Comparison of ENCODE assay signal across 8 mouse cellular contexts in the genomic region with DNA sequence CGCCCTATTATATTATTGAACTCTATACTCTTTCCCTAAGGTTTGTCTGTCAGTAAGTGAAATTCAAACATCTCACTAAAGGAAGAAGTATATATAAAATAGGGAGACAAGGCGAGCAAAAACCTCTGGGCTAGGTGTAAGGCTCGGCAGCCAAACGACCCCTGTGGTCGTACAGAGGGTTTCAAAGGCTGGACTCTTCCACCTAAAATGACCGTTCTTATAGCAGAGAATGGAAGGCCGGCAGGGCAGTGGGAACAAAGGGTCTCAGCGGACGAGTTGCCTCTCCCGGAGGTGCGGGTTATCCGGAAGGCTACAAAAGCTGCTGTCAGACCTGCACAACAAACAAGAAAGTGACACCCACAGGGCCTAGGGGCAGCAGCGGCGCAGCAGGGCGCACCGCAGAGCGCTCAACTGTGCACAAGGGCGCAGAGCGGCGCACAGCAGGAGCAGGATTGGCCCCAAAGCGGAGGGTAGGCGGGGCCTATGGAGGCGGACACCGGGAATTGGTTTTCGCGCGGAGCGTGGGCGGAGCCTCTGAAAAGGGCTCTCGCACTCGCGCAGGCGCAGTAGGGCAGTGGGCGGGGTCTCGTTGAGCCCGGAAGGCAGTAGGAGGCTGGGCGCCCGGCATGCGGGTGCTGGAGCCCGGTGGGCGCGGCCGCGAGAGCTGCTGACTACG. TPM values are rescaled to one million over a fixed set of nuclear protein-coding genes. Genes with fewer than 3 reads are reported as not detected.
DNase-seq lines count a peak whose midpoint lies in the region; ATAC-seq and TF ChIP-seq lines count a peak whose summit lies in the region.

A gene (plus strand): TSS at position 574 of the 676 bp plus-strand sequence.

- H3K27me3 ChIP-seq in forebrain, embryonic 15.5 days = peaks cover 10% of the 10 kb centered on the region; the same call in 1 of the 2 replicates

- no peaks in the 10 kb centered on the region for H3K9me3 ChIP-seq in ES-E14 (ENCODE audit: control insufficient read depth, insufficient read depth, low read depth, low read length)
- no peaks in the 10 kb centered on the region for H3K9me3 ChIP-seq in forebrain, embryonic 15.5 days

- under 1% methylated on average over 45 of the region's 45 CpGs for WGBS in forebrain, embryonic 15.5 days
- 2% methylated on average over 45 of the region's 45 CpGs for WGBS in lung, adult 2 months

- peak within 1 kb of the TSS; percentile 80 for H3K4me2 ChIP-seq in forebrain, embryonic 15.5 days (replicated peaks)

- peaks cover 0 to 8% of the 10 kb centered on the region in 2 experiments; a peak in 1 of 4 replicates for H3K4me1 ChIP-seq in ES-E14 (ENCODE audit: control insufficient read depth in 2 of 2, insufficient read depth in 2 of 2, low read length in 2 of 2, poor library complexity in 1 of 2)
- peaks cover 11% of the 10 kb centered on the region for H3K4me1 ChIP-seq in forebrain, embryonic 15.5 days
- H3K4me1 ChIP-seq in lung, adult 2 months (ENCODE audit: control insufficient read depth, insufficient read depth, low read length) = peaks cover 5% of the 10 kb centered on the region; the same call in 1 of the 2 replicates

- H3K9ac ChIP-seq in ES-E14 (ENCODE audit: insufficient read depth, low read depth, low read length, poor library complexity, severe bottlenecking) = peak within 1 kb of the TSS; percentile 89
- H3K9ac ChIP-seq in forebrain, embryonic 15.5 days (replicated peaks) = peak within 1 kb of the TSS; percentile 86

- peak; percentile 99 for ATAC-seq in forebrain, embryonic 15.5 days (replicated peaks)
- peak; percentile 95 for ATAC-seq in neutrophil, adult 5-6 weeks (ENCODE audit: extremely low read depth, insufficient number of reproducible peaks, low FRiP score, poor library complexity, severe bottlenecking)

- DNase-seq in ES-E14 (ENCODE audit: low read depth, low spot score) = peak; percentile 98
- peak; percentile 98 for DNase-seq in cerebellum, adult 11-12 months
- DNase-seq in heart, postnatal 25 days (ENCODE audit: low spot score) = peak; percentile 99
- peak; percentile 100 for DNase-seq in layer of hippocampus, adult 18-20 months (ENCODE audit: low spot score in 2 of 2)
- DNase-seq in lung, adult 2 months = peak; percentile 100
- DNase-seq in thymus, adult 18-20 months = peak; percentile 99 to 100

- no peak for TF ChIP-seq CTCF in lung, adult 2 months (IDR thresholded peaks at IDR 0.05; ENCODE audit: insufficient read depth, low read length)

- peak within 1 kb of the TSS; percentile 71 to 84 for H3K4me3 ChIP-seq in ES-E14 (ENCODE audit: insufficient read depth in 1 of 2, low read depth in 1 of 2, low read length in 2 of 2, poor library complexity in 1 of 2, severe bottlenecking in 1 of 2)
- peak within 1 kb of the TSS; percentile 96 for H3K4me3 ChIP-seq in forebrain, embryonic 15.5 days
- H3K4me3 ChIP-seq in lung, adult 2 months (replicated peaks; ENCODE audit: extremely low read depth, low read depth, low read length) = peak within 1 kb of the TSS; percentile 68

- H3K27ac ChIP-seq in ES-E14 (ENCODE audit: insufficient read depth, low read depth, low read length, poor library complexity, severe bottlenecking) = no peak within 1 kb of the TSS
- H3K27ac ChIP-seq in forebrain, embryonic 15.5 days (replicated peaks) = peak within 1 kb of the TSS; percentile 71

- in situ Hi-C loops in ES-E14 (cut with MboI; ENCODE audit: low sequenced_read_pairs in 2 of 2, unreplicated experiment in 2 of 2) = no loop called here

- intact Hi-C loops in heart, postnatal 25 days (cut with DNase I) = loop anchor here (5.0 to 10.0 kb wide), 4 partner anchors 61 to 389 kb away; a partner anchor contains a TSS

- peak; percentile 77; the same call in 1 of the 2 replicates for TF ChIP-seq POLR2A in lung, adult 2 months (IDR thresholded peaks at IDR 0.05; ENCODE audit: borderline replicate concordance, extremely low read depth, low read depth, low read length)

- H3K36me3 ChIP-seq in ES-E14 (ENCODE audit: control insufficient read depth, insufficient read depth, low read length, poor library complexity, severe bottlenecking) = no peaks in the 10 kb centered on the region
- H3K36me3 ChIP-seq in forebrain, embryonic 15.5 days = no peaks in the 10 kb centered on the region

TF ChIP-seq in ES-E14, 5 proteins besides CTCF, POLR2A, EP300 and RAD21:
- TF ChIP-seq ZNF384 (IDR thresholded peaks at IDR 0.05; ENCODE audit: low read depth, low read length) = no peak

RNA-seq across cellular contexts. Expression of the gene that starts here (rescaled TPM):
- 26.0 and 30.9 TPM in 2 replicates for total RNA-seq in ES-E14 (2012; rRNA removed)
- polyA plus RNA-seq in forebrain, embryonic 15.5 days (2015; fragmentation: Nextera tagmentation; extraction: Ambion mirVana) = 94.8 and 101 TPM in 2 replicates
- total RNA-seq in heart, postnatal 25 days (2021) = 1 to 10 TPM; 5.5 to 6.8 TPM
- 10 to 100 TPM; 56.0 to 56.9 TPM for total RNA-seq in layer of hippocampus, adult 18-20 months (2021)
- 5.2 and 6.6 TPM in 2 replicates for polyA plus RNA-seq in lung, adult 2 months (2012; rRNA removed)
- total RNA-seq in neutrophil, adult 5-6 weeks (2017) = 68.6 and 71.9 TPM in 2 replicates

Comparison
In these comparisons a context has a peak if more than half of its experiments do, and no peak if none do; other contexts are left out.
1. RNA of the gene that starts here (polyA plus RNA-seq): 94.8 to 101 TPM in forebrain, embryonic 15.5 days; 5.2 to 6.6 TPM in lung, adult 2 months; every median in the first group is over 10 times any median in the second.
2. Peak in every context shown above with its lines, with median percentiles within 50 percentile points of each other: DNase-seq and H3K4me3 ChIP-seq.